Mouse (Mus musculus) liver, postnatal 0 days (tissue): ENCODE results near the gene Ubfd1. TPM values are rescaled to one million over a fixed set of nuclear protein-coding genes. Genes with fewer than 3 reads are reported as not detected.

ENCODE experiments used
- ATAC-seq: fragments of 200-750 bp; cut with Nextera tagmentation; 2 replicates; pipeline ENCODE4 v1.8.0; 2017; ENCODE audit warnings: mild to moderate bottlenecking, moderate library complexity
- DNase-seq: peaks from one replicate; pipeline ENCODE4 v3.0.0-alpha.2; 2016
- H3K27ac ChIP-seq: fragments of 300-500 bp; sonication (generic); 2 replicates; pipeline ENCODE4 v1.5.1; 2014; ENCODE audit warnings: antibody characterized with exemption, moderate library complexity, mild to moderate bottlenecking, low read depth
- H3K27me3 ChIP-seq: fragments of 300-500 bp; sonication (generic); 2 replicates; pipeline ENCODE4 v1.6.1; 2014; ENCODE audit warnings: low read length, control low read depth, mixed read lengths; ENCODE audit not compliant: insufficient read depth
- H3K36me3 ChIP-seq: fragments of 300-500 bp; sonication (generic); replicated peaks from 2 replicates; pipeline ENCODE4 v1.6.1; 2014; ENCODE audit warnings: mild to moderate bottlenecking, control low read depth, low read length, moderate library complexity, mixed read lengths; ENCODE audit not compliant: insufficient read depth
- H3K4me1 ChIP-seq: fragments of 300-500 bp; sonication (generic); 2 replicates; pipeline ENCODE4 v1.6.1; 2014; ENCODE audit warnings: antibody characterized with exemption, mild to moderate bottlenecking, control low read depth; ENCODE audit not compliant: insufficient read depth
- H3K4me2 ChIP-seq: fragments of 300-500 bp; sonication (generic); 2 replicates; pipeline ENCODE4 v1.6.1; 2014; ENCODE audit warnings: low read depth, mild to moderate bottlenecking, low read length, moderate library complexity, mixed read lengths
- H3K4me3 ChIP-seq: fragments of 300-500 bp; sonication (generic); 2 replicates; pipeline ENCODE4 v1.5.1; 2014; ENCODE audit warnings: low read depth, low read length
- H3K9ac ChIP-seq: fragments of 300-500 bp; sonication (generic); replicated peaks from 2 replicates; pipeline ENCODE4 v1.6.1; 2014; ENCODE audit warnings: mild to moderate bottlenecking, moderate library complexity
- H3K9me3 ChIP-seq: fragments of 300-500 bp; sonication (generic); 2 replicates; pipeline ENCODE4 v1.6.1; 2016; ENCODE audit warnings: mild to moderate bottlenecking, control low read depth, low read length, mixed read lengths
- CTCF ChIP-seq: sonication (generic); IDR thresholded peaks from 2 replicates; pipeline ENCODE4 v1.5.1; 2016; ENCODE audit warnings: antibody characterized with exemption, low read depth
- EP300 ChIP-seq: IDR thresholded peaks from 2 replicates; pipeline ENCODE4 v1.6.1; 2016; ENCODE audit warnings: antibody characterized with exemption, low read depth, mild to moderate bottlenecking
- WGBS: fragments of 180-500 bp; shearing (Covaris S2); extraction: QIAGEN DNeasy Blood & Tissue Kit; methylation state at CpG from one replicate; pipeline ENCODE4 v1.1.7; 2014; ENCODE audit not compliant: insufficient replicate concordance; 5-methylcytosine and 5-hydroxymethylcytosine counted together
- polyA plus RNA-seq: library from polyadenylated mRNA; unstranded; fragments of >200 nt; fragmentation: Nextera tagmentation; extraction: Ambion mirVana; gene quantifications from 2 replicates; pipeline ENCODE4 v1.2.1, GENCODE M21; 2015

The Ubfd1 gene
- polyA plus RNA-seq, 1 experiment from 2014 or later: 10.9 TPM

DNA sequence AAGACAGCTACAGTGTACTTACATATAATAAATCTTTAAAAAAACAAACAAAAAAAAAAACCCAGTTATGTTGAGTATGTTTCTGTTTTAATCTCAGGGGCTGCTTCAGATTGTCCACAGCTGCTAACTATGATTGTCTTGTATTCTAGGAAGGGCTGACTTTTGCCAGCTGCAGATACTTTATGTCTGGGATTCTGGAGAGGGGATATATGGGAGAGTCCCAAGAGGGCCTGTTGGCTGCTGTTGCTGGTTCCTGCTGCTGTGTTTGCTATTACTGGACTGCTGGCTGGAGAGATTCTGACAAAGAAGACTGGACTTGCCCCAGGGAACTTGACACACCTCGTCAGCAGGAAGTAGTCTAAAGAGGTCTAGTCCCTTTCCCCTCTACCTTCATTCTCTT, 16.1 kb upstream of the Ubfd1 start:
- TF ChIP-seq EP300 (no peak), CTCF (no peak)
- H3K4me1 ChIP-seq: 0 out of 2 replicates have a peak, but pooled peaks cover 10% of the 10 kb centered on the region
- H3K4me3 ChIP-seq: no peak overlapping the region
- peaks cover 15% of the 10 kb centered on the region; the same call in 1 of the 2 replicates for H3K36me3 ChIP-seq
- H3K27ac ChIP-seq: no peak overlapping the region
- no peaks in the 10 kb centered on the region for H3K9me3 ChIP-seq
- ATAC-seq: no peak
- H3K27me3 ChIP-seq: no peaks in the 10 kb centered on the region
- no peak for DNase-seq
- H3K9ac ChIP-seq: no peak overlapping the region
- H3K4me2 ChIP-seq: no peak overlapping the region
- 78% methylated on average over 1 of the region's 1 CpGs for WGBS

DNA sequence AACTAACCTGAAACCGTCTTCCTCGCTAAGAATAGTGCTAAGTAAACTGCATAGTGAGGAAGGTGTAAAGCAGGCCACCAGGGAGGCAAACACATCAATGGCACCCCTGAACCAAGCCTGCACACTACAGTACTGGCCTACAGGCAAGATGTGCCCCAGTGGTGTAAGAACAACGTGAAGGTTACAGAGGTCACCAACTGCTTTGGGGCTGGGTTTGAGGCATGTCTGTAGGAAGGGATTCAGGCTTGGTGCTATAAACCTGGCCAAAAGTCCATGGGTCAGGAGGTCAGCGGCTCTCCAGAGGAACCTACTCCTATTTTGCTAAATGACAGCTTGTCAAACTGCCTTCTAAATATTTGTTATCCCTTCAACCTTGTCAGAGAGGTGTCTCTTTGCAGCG, 10.3 kb upstream of the Ubfd1 start:
- Histone ChIP-seq H3K9ac (no peak overlapping the region), H3K4me1 (peaks cover 2% of the 10 kb centered on the region; the same call in 1 of the 2 replicates), H3K27me3 (no peaks in the 10 kb centered on the region), H3K4me3 (no peak overlapping the region), H3K27ac (no peak overlapping the region), H3K4me2 (no peak overlapping the region), H3K36me3 (peaks cover 21% of the 10 kb centered on the region), H3K9me3 (no peaks in the 10 kb centered on the region)
- ATAC-seq (no peak), DNase-seq (no peak)
- TF ChIP-seq CTCF (no peak), EP300 (no peak)
- 70% methylated on average over 5 of the region's 5 CpGs for WGBS

DNA sequence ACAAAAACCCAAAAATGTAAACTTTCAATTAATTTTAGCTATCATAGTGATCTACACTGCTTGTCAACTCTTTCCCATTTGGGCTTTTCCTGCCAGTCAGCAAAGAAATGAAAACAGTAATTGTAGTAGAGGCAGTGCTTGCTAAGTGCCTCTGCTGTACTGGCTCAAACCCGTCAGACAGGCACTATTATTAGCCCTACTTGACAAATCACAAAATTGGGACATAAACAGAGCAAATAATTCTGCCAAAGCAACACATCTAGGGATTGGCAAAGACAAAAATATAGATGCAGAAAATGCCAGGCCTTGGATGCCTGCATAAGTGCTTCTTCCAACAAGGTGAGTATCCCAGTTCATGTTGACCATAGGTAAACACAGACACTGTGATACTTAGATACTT, 1.3 kb upstream of the Ubfd1 start:
- H3K9me3 ChIP-seq: no peaks in the 10 kb centered on the region
- no peak for DNase-seq
- peaks cover 34% of the 10 kb centered on the region for H3K4me1 ChIP-seq
- peak overlapping the region; percentile 94; the same call in 1 of the 2 replicates for H3K4me3 ChIP-seq
- H3K27me3 ChIP-seq: no peaks in the 10 kb centered on the region
- no peak for TF ChIP-seq EP300
- no peak for TF ChIP-seq CTCF
- H3K4me2 ChIP-seq: peak overlapping the region; percentile 91
- no peak overlapping the region for H3K9ac ChIP-seq
- no peak for ATAC-seq
- 33% methylated on average over 1 of the region's 1 CpGs for WGBS
- peak overlapping the region; percentile 92 for H3K27ac ChIP-seq
- H3K36me3 ChIP-seq: peaks cover 6% of the 10 kb centered on the region

DNA sequence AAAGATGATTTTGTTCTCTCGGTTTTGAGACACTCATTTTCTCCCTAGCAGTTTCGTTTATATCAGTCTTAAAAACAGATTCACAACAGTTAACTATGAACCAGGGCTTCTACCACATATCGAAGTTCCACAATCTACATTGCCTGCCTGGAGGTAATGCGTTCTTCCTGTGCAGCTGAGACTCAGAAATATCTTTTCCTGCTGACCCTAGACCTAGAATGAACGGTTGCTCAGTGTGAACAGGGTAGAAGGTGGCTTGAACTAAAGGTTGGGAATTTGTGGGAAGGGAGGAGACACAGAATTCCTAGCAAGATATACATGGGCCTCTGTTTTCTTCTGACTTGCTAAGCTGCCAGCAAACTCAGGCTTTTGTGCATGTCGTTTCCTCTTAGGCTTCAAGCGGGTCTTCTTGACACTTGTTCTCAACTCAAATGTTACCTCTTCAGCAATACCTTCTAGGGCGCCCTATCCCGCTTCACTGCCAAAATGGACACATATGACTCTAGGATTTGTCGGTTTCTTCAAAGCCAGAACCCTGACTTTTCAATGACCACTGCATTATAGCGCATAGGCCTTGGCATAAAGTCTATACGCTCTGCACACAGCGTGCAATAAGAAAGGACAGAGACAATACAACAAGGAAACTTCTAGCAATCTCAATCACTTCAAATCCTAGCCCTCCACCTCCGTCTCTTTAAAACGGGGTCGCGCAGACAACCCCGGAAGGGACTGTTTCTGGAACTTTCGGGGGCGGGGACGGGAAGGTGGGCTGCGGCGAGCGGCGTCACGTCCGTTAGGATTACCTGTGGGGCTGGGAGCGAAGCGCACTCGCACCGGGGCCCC, 652 bp upstream of the Ubfd1 start:
- Histone ChIP-seq H3K27me3 (no peaks in the 10 kb centered on the region), H3K9ac (peak overlapping the region; percentile 89), H3K4me1 (peaks cover 36% of the 10 kb centered on the region), H3K9me3 (no peaks in the 10 kb centered on the region), H3K36me3 (peaks cover 7% of the 10 kb centered on the region), H3K4me2 (peak overlapping the region; percentile 91), H3K4me3 (peak overlapping the region; percentile 94), H3K27ac (peak overlapping the region; percentile 92)
- TF ChIP-seq EP300 (no peak), CTCF (no peak)
- ATAC-seq: no peak
- peak; percentile 21 for DNase-seq
- WGBS: 6% methylated on average over 31 of the region's 31 CpGs

DNA sequence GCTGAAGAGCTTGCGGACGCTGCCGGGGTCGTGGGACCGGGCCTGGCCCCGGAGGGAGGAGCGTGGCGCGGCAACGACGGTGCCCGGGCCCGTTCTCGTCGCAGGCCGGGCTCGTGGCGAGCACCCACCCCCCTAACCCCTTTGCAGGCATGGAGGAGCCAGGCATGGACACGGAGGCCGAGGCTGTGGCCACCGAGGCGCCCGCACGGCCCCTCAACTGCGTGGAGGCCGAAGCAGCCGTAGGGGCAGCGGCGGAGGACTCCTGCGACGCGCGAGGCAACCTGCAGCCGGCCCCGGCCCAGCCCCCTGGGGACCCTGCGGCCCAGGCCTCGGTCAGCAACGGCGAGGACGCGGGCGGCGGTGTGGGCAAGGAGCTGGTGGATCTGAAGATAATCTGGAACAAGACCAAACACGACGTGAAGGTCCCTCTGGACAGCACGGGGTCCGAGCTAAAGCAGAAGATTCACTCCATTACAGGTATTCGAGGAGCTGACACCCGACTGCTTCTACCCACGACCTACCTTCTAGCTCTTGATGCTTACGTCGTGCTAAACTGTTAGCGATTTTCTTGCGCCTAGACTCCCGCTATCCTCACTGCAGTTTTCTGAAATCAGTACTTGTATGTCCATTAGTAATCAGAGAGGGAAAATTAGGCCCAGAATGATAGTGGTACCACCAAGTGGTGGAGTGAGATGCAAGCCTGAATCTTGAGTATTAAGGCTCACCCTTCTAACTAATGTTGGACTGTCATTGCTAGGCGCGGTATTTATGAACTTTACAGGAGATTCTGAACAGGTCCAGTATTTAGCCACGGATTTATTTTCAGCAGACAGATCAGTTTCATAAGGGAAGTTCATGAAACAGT, 774 bp downstream of the Ubfd1 start:
- TF ChIP-seq CTCF (peak; percentile 37; the same call in 1 of the 2 replicates), EP300 (no peak)
- WGBS: under 1% methylated on average over 55 of the region's 58 CpGs
- H3K4me3 ChIP-seq: peak overlapping the region; percentile 94
- peak overlapping the region; percentile 89 for H3K9ac ChIP-seq
- H3K27ac ChIP-seq: peak overlapping the region; percentile 92
- peaks cover 36% of the 10 kb centered on the region for H3K4me1 ChIP-seq
- ATAC-seq: peak; percentile 6
- H3K9me3 ChIP-seq: no peaks in the 10 kb centered on the region
- H3K4me2 ChIP-seq: peak overlapping the region; percentile 91
- no peaks in the 10 kb centered on the region for H3K27me3 ChIP-seq
- peak; percentile 47 for DNase-seq
- peaks cover 19% of the 10 kb centered on the region for H3K36me3 ChIP-seq

DNA sequence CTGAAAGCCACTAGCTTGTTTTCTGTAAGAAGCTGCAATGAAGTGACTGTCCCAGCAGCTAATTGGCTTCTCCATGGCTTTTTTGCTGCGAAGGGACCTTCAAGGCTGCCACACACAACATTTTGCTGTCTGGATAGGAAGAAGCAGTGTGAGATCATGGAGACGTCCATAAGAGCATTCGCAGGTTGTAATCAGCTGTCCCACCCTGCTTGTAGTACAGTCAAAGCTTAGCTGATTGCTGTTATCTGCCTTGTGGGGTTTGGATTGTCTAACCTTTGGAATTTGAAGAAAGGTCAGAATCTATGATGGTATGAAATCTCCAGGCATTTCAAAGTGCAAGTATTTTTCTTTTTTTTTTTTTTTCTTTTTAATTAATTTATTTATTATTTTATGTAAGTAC, 7.4 kb downstream of the Ubfd1 start:
- peaks cover 74% of the 10 kb centered on the region for H3K36me3 ChIP-seq
- no peak overlapping the region for H3K9ac ChIP-seq
- DNase-seq (no peak), ATAC-seq (no peak)
- H3K4me1 ChIP-seq: peaks cover 11% of the 10 kb centered on the region
- WGBS: 60% methylated on average over 3 of the region's 3 CpGs
- H3K9me3 ChIP-seq: no peaks in the 10 kb centered on the region
- no peak overlapping the region for H3K4me3 ChIP-seq
- no peak overlapping the region for H3K4me2 ChIP-seq
- no peak for TF ChIP-seq EP300
- no peak for TF ChIP-seq CTCF
- no peaks in the 10 kb centered on the region for H3K27me3 ChIP-seq
- H3K27ac ChIP-seq: no peak overlapping the region
